ENCODE assay signal across 9 mouse cellular contexts in genomic region chr7:80059064-80059838, GRCm38 (mm10). TPM values are rescaled to one million over a fixed set of nuclear protein-coding genes. Genes with fewer than 3 reads are reported as not detected.
DNase-seq lines count a peak whose midpoint lies in the region; ATAC-seq and TF ChIP-seq lines count a peak whose summit lies in the region.
"Had no signal": no experiment of that assay in that cellular context is flagged by ENCODE, and none has a peak within 500 bp of the region (broad histone marks: within the 10 kb centered on the region; RNA-seq: fewer than 3 reads in every experiment).

No protein-coding gene starts in this region.

- no peak for ATAC-seq in heart, postnatal 0 days (ENCODE audit: insufficient read depth, low read depth)
- ATAC-seq: Patski had no signal

- WGBS in bone marrow, adult 2 months: 21% methylated on average over 13 of the region's 13 CpGs
- 55% methylated on average over 11 of the region's 13 CpGs for WGBS in heart, postnatal 0 days

- no peak overlapping the region for H3K4me3 ChIP-seq in bone marrow, adult 2 months (replicated peaks; ENCODE audit: control insufficient read depth, low read depth, low read length)
- H3K4me3 ChIP-seq in heart, postnatal 0 days (ENCODE audit: low read depth, low read length): no peak overlapping the region
- peak overlapping the region; percentile 87 for H3K4me3 ChIP-seq in megakaryocyte, embryonic 14.5 days (replicated peaks)

- peaks cover 13% of the 10 kb centered on the region for H3K4me1 ChIP-seq in bone marrow, adult 2 months (ENCODE audit: control insufficient read depth, insufficient read depth, low read length)
- H3K4me1 ChIP-seq in heart, postnatal 0 days (ENCODE audit: control insufficient read depth, insufficient read depth): peaks cover 54% of the 10 kb centered on the region
- peaks cover 95% of the 10 kb centered on the region for H3K4me1 ChIP-seq in megakaryocyte, embryonic 14.5 days

- no peak for TF ChIP-seq POLR2A in bone marrow, adult 2 months (IDR thresholded peaks at IDR 0.05; ENCODE audit: borderline replicate concordance, control insufficient read depth, low read depth, low read length)

- no peak overlapping the region for H3K9ac ChIP-seq in heart, postnatal 0 days (replicated peaks; ENCODE audit: low read depth, low read length)

- no peak overlapping the region for H3K4me2 ChIP-seq in heart, postnatal 0 days (ENCODE audit: low read depth, low read length)

- no peak for TF ChIP-seq EP300 in heart, postnatal 0 days (IDR thresholded peaks at IDR 0.05; ENCODE audit: low read depth)

- no peak for TF ChIP-seq CTCF in bone marrow, adult 2 months (IDR thresholded peaks at IDR 0.05; ENCODE audit: control insufficient read depth, insufficient read depth, low read length)
- no peak for TF ChIP-seq CTCF in heart, postnatal 0 days (IDR thresholded peaks at IDR 0.05; ENCODE audit: low read depth)

- H3K36me3 ChIP-seq in heart, postnatal 0 days (replicated peaks; ENCODE audit: control insufficient read depth, insufficient read depth, low read length): no peaks in the 10 kb centered on the region
- peaks cover 39% of the 10 kb centered on the region for H3K36me3 ChIP-seq in megakaryocyte, embryonic 14.5 days (replicated peaks; ENCODE audit: low read length)

- no peaks in the 10 kb centered on the region for H3K27me3 ChIP-seq in heart, postnatal 0 days (ENCODE audit: control insufficient read depth, insufficient read depth, low read length)
- H3K27me3 ChIP-seq in megakaryocyte, embryonic 14.5 days (replicated peaks): no peaks in the 10 kb centered on the region
- H3K27me3 ChIP-seq: Patski had no signal

- H3K27ac ChIP-seq in bone marrow, adult 2 months (ENCODE audit: control insufficient read depth, insufficient read depth, low read depth, low read length, poor library complexity): peak overlapping the region; percentile 49
- peak overlapping the region; percentile 95 for H3K27ac ChIP-seq in heart, postnatal 0 days (ENCODE audit: low read depth)

- DNase-seq in kidney, adult 18-20 months: peak; percentile 23
- no peak for DNase-seq in kidney, adult 8-10 months
- DNase-seq in heart, postnatal 0 days (ENCODE audit: low spot score): no peak
- no peak for DNase-seq in urinary bladder, postnatal 10 days (ENCODE audit: low spot score)
- DNase-seq in adrenal gland, postnatal 4 days (ENCODE audit: low spot score in 2 of 2): no peak
- DNase-seq in frontal cortex, postnatal 36 days (ENCODE audit: low spot score in 2 of 2): no peak

- no peaks in the 10 kb centered on the region for H3K9me3 ChIP-seq in heart, postnatal 0 days (replicated peaks; ENCODE audit: control insufficient read depth, low read length)
- no peaks in the 10 kb centered on the region for H3K9me3 ChIP-seq in megakaryocyte, embryonic 14.5 days

RNA-seq across cellular contexts. Expression of gene Zfp710, which starts 34.6 kb away (rescaled TPM):
- polyA plus RNA-seq in bone marrow, adult 2 months (2011; ENCODE audit: insufficient read depth, insufficient read length, low replicate concordance, missing spikeins): 12.5 and 28.1 TPM in 2 replicates
- total RNA-seq in heart, postnatal 0 days (2014; rRNA removed; ENCODE audit: low replicate concordance): 25.5 and 29.7 TPM in 2 replicates
- polyA plus RNA-seq in heart, postnatal 0 days (2015; fragmentation: Nextera tagmentation; extraction: Ambion mirVana): 7.5 TPM in 2 replicates
- polyA plus RNA-seq in megakaryocyte, embryonic 14.5 days (2012; ENCODE audit: insufficient read depth, low replicate concordance): 55.0 and 142 TPM in 2 replicates
- 10 to 100 TPM; 25.2 to 25.5 TPM for total RNA-seq in adrenal gland, postnatal 4 days (2021)

RNA-seq across cellular contexts. Expression of gene Idh2, which starts 55.9 kb away (rescaled TPM):
- 20.9 and 43.5 TPM in 2 replicates for polyA plus RNA-seq in bone marrow, adult 2 months (2011; ENCODE audit: insufficient read depth, insufficient read length, low replicate concordance, missing spikeins)
- total RNA-seq in heart, postnatal 0 days (2014; rRNA removed; ENCODE audit: low replicate concordance): 3,422 and 3,660 TPM in 2 replicates
- 2,757 and 2,826 TPM in 2 replicates for polyA plus RNA-seq in heart, postnatal 0 days (2015; fragmentation: Nextera tagmentation; extraction: Ambion mirVana)
- polyA plus RNA-seq in megakaryocyte, embryonic 14.5 days (2012; ENCODE audit: insufficient read depth, low replicate concordance): 14.1 and 79.2 TPM in 2 replicates
- total RNA-seq in adrenal gland, postnatal 4 days (2021): 100 to 1,000 TPM; 275 to 289 TPM

Comparison
In these comparisons a context has a peak if more than half of its experiments do, and no peak if none do; other contexts are left out.
1. RNA of gene Idh2, which starts 55.9 kb away (polyA plus RNA-seq): 2,757 to 2,826 TPM in heart, postnatal 0 days; 14.1 to 79.2 TPM in megakaryocyte, embryonic 14.5 days and 20.9 to 43.5 TPM in bone marrow, adult 2 months; every median in the first group is over 10 times any median in the second.